Mouse (Mus musculus) right cerebral cortex, postnatal 36 days (tissue): ENCODE data around the gene Tm2d1.
A peak's percentile ranks its signal among the peaks of the same experiment; 100 is the strongest.

Experiments used
- DNase-seq, 2 experiments: peaks; one replicate each; pipeline ENCODE4 v3.0.0; 2022; ENCODE audit warnings: low spot score in 2 of 2, mixed read lengths in 1 of 2

Tm2d1 gene

DNA sequence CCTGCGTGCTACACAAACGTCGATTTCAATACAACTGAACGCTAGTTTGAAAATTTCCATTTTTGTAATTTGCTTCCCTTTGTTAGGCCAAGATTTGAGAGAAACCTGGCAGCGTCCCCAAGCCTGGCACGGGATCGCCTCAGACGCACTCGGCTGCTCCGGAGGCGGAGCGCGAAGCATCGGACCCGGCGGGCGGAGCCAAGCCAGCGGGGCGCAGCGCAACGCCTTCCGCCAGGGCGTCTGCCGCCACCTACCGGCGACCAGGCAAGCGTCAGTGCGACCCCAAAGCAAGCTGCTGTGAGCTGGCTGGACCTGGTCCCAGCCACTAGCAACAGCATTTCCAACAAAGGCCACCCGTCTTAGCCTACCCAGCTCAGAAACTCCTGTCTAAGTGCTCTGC lies 60.9 kb downstream of the Tm2d1 start:
- DNase-seq, result peak; percentile 84 to 86

DNA sequence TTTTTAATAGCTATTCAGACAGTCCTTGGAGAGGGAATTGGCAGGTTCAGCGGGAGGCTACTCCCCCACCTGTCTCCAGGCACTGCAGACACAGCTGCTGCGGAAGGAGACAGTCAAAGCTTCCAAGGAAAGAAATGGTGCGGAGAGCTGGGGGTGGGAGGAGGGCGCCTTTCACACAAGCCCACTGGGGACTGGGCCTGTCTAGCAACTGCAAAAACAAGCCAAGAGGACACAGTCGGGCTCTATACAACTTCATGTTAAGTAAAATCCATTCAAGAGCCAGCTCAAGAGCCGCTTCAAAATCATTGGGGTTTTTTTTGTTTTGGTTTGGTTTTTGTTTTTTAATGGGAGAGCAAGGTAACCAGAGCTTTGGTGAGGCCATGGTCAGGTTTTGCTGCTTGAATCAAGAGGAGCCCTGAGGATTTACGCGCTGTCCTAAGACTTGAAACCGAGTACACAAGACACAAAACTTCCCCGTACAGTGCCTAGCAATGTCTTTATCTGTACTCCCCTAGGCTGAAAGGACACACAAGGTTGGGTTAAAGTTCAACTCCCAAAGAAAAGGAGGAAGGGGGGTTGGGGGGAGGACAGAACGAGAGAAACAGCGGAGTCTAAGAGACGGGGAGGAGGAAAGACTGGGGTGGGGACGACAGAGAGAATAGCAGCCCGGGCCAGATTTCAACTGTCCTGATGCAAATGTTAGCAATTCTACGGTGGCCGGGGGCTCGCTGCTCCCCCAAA lies 61.6 kb downstream of the Tm2d1 start:
- peak; percentile 15 to 31 for DNase-seq

DNA sequence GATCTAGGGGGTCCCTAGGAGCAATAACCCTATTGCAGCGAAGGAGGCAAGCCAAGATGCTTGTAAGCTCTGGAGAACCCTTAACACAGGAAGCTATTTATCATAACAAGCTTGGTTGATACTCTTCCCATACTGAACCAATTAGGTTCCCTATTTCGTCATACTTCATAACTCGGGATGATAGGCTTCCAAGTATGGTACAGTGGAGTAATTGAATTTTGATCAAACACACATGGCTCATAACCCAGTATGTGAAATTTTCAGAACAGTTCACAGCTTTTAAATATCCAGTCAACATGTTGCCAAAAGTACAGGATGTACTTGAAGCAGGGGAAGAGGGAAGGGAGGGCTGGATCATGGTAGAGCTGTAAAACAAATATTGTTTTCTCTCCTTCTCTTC lies 64.3 kb downstream of the Tm2d1 start:
- DNase-seq, result no peak

DNA sequence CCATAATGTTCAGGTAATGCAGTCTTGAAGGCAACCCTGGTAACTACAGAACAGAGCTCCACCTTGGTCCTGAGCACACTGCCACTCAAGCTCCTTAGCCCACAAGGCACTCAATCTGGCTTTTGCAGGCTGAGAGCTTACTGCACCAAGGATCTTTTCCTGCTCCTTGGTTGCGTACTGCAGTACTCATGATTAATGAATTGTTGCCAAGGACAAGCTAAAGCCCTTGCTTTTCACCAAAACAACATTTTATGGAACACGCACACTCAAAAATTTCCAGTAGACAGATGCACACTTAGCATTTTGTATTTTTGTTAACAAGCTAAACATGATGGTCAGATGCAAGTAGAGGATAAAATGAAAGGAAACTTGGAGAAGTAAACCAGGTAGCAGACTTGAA lies 66.0 kb downstream of the Tm2d1 start:
- DNase-seq, result no peak
